Mouse (Mus musculus) CD4-positive, CD25-positive, alpha-beta regulatory T cell (primary cell): ENCODE data around the gene Rasd1. TPM values are rescaled to one million over a fixed set of nuclear protein-coding genes. Genes with fewer than 3 reads are reported as not detected.

Experiments
- polyA plus RNA-seq: library from polyadenylated mRNA; unstranded; fragments of 100-300 nt; shearing (Covaris generic); gene quantifications from one replicate; pipeline ENCODE4 v1.2.1, GENCODE M21; 2017

Rasd1 gene
- 0.54 TPM for polyA plus RNA-seq

GRCm38 (mm10) chr11:59964818-59965217 is at the start of gene Rasd1:
Gene Rasd1, minus strand, starts transcription at chr11:59964944.

GRCm38 (mm10) chr11:59947752-59948400 is 16.9 kb downstream of the Rasd1 start, which contains the start of gene Med9:
Gene Med9, plus strand, starts transcription at chr11:59948206.

Other genes starting within 250 kb of the Rasd1 start
- gene Pld6, start 177.3 kb downstream of the Rasd1 start, polyA plus RNA-seq = 0.38 TPM
- 55.8 TPM for gene Flcn, start 154.9 kb downstream of the Rasd1 start, polyA plus RNA-seq
- gene Nt5m, start 125.5 kb downstream of the Rasd1 start, polyA plus RNA-seq = 19.7 TPM
- gene Cops3, start 125.1 kb downstream of the Rasd1 start, polyA plus RNA-seq = 96.1 TPM
- 19.7 TPM for gene Med9, start 16.7 kb downstream of the Rasd1 start, polyA plus RNA-seq
- gene Pemt, start 81.5 kb upstream of the Rasd1 start, polyA plus RNA-seq = 2.3 TPM
- 30.4 TPM for gene Rai1, start 140.1 kb upstream of the Rasd1 start, polyA plus RNA-seq